Mouse (Mus musculus) heart, embryonic 12.5 days (tissue): ENCODE data around the gene Trappc1. TPM values are rescaled to one million over a fixed set of nuclear protein-coding genes. Genes with fewer than 3 reads are reported as not detected.

ENCODE experiments used
- ATAC-seq: fragments of 200-750 bp; cut with Nextera tagmentation; 2 replicates; pipeline ENCODE4 v1.8.0; 2017; ENCODE audit warnings: moderate TSS enrichment, moderate library complexity; ENCODE audit not compliant: insufficient number of reproducible peaks, low FRiP score
- H3K27ac ChIP-seq: fragments of 300-500 bp; sonication (generic); 2 replicates; pipeline ENCODE4 v1.5.1; 2016; ENCODE audit warnings: mild to moderate bottlenecking, moderate library complexity; ENCODE audit not compliant: poor library complexity, severe bottlenecking
- H3K27me3 ChIP-seq: fragments of 300-500 bp; sonication (generic); replicated peaks from 2 replicates; pipeline ENCODE4 v1.6.1; 2016; ENCODE audit warnings: mild to moderate bottlenecking, moderate library complexity
- H3K36me3 ChIP-seq: fragments of 300-500 bp; sonication (generic); 2 replicates; pipeline ENCODE4 v1.6.1; 2016; ENCODE audit warnings: mild to moderate bottlenecking, moderate library complexity
- H3K4me1 ChIP-seq: fragments of 300-500 bp; sonication (generic); replicated peaks from 2 replicates; pipeline ENCODE4 v1.6.1; 2016; ENCODE audit warnings: mild to moderate bottlenecking
- H3K4me2 ChIP-seq: fragments of 300-500 bp; sonication (generic); 2 replicates; pipeline ENCODE4 v1.6.1; 2016; ENCODE audit warnings: mild to moderate bottlenecking, moderate library complexity
- H3K4me3 ChIP-seq: fragments of 300-500 bp; sonication (generic); 2 replicates; pipeline ENCODE4 v1.5.1; 2016; ENCODE audit warnings: mild to moderate bottlenecking
- H3K9ac ChIP-seq: fragments of 300-500 bp; sonication (generic); 2 replicates; pipeline ENCODE4 v1.6.1; 2016; ENCODE audit warnings: mild to moderate bottlenecking, moderate library complexity
- H3K9me3 ChIP-seq: fragments of 300-500 bp; sonication (generic); replicated peaks from 2 replicates; pipeline ENCODE4 v1.6.1; 2016; ENCODE audit warnings: mild to moderate bottlenecking, moderate library complexity
- WGBS: fragments of 180-500 bp; shearing (Covaris S2); methylation state at CpG from one replicate; pipeline ENCODE4 v1.1.7; 2016; 5-methylcytosine and 5-hydroxymethylcytosine counted together
- polyA plus RNA-seq: library from polyadenylated mRNA; unstranded; fragments of >200 nt; fragmentation: Nextera tagmentation; extraction: Ambion mirVana; gene quantifications from 2 replicates; pipeline ENCODE4 v1.2.1, GENCODE M21; 2016

Trappc1 gene
- polyA plus RNA-seq, 1 experiment from 2014 or later = 176 TPM

DNA sequence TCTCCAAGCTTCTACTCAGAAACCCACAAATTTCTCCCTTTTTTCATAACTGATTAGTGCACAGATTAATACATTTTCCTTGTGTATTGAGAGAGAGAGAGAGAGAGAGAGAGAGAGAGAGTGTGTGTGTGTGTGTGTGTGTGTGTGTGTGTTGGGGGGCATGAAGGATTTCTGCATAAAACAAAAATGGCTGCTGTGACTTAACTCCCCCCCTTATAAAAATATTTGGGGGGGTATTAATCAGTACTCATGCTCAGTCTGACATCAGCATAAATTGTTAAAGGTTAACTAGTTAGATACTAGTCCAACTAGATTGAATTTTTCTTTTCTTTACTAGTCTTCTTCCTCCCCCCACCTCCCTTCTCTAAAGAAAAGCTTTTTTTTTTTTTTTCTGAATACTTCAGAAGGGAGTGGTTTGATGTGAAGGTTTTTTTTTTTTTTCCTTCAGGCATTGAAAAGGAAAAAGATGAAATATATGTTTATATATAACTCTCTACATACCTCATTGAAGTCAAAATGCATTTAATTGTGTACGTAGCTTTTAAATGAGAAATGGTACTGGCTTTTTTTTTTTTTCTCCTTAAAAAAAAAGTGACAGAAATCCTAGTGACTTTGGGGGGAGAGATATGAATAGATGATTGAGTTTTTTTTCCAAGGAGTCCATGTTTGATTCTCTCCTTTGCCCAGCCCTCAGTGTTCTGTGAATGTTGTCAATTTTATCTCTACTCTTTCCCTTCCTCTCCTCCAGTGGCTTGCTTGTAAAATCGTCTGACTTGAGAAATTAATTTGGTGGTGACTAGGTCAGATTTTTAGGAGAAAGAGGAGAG lies 46.4 kb downstream of the Trappc1 start:
- Histone ChIP-seq H3K27ac (no peak overlapping the region; the same call in 1 of the 2 replicates), H3K27me3 (no peaks in the 10 kb centered on the region), H3K9ac (no peak overlapping the region), H3K4me1 (peaks cover 54% of the 10 kb centered on the region), H3K9me3 (no peaks in the 10 kb centered on the region), H3K36me3 (peaks cover 5% of the 10 kb centered on the region; the same call in 1 of the 2 replicates), H3K4me2 (peak overlapping the region; percentile 97), H3K4me3 (no peak overlapping the region)
- 40% methylated on average over 2 of the region's 2 CpGs for WGBS
- no peak for ATAC-seq

GRCm38 (mm10) chr11:69370817-69371215 lies 47.0 kb downstream of the Trappc1 start:
- no peak for ATAC-seq
- Histone ChIP-seq H3K36me3 (peaks cover 8% of the 10 kb centered on the region; the same call in 1 of the 2 replicates), H3K4me1 (peaks cover 48% of the 10 kb centered on the region), H3K27ac (peak overlapping the region; percentile 72), H3K4me3 (no peak overlapping the region), H3K9me3 (no peaks in the 10 kb centered on the region), H3K4me2 (peak overlapping the region; percentile 29; the same call in 1 of the 2 replicates), H3K9ac (no peak overlapping the region), H3K27me3 (no peaks in the 10 kb centered on the region)
- 21% methylated on average over 9 of the region's 9 CpGs for WGBS

- H3K27ac ChIP-seq = peak overlapping the region; percentile 72
- 55% methylated on average over 12 of the region's 12 CpGs for WGBS
- H3K4me3 ChIP-seq = no peak overlapping the region
- H3K9me3 ChIP-seq = no peaks in the 10 kb centered on the region
- H3K27me3 ChIP-seq = no peaks in the 10 kb centered on the region
- H3K9ac ChIP-seq = no peak overlapping the region
- peak overlapping the region; percentile 42 for H3K4me2 ChIP-seq
- no peak for ATAC-seq
- peaks cover 8% of the 10 kb centered on the region for H3K36me3 ChIP-seq
- H3K4me1 ChIP-seq = peaks cover 43% of the 10 kb centered on the region
Observed at GRCm38 (mm10) chr11:69371601-69372000, 47.8 kb downstream of the Trappc1 start.

- Histone ChIP-seq H3K4me3 (peak overlapping the region; percentile 3; the same call in 1 of the 2 replicates), H3K4me2 (peak overlapping the region; percentile 42), H3K9ac (peak overlapping the region; percentile 23), H3K27me3 (no peaks in the 10 kb centered on the region), H3K27ac (peak overlapping the region; percentile 72), H3K9me3 (no peaks in the 10 kb centered on the region), H3K4me1 (peaks cover 43% of the 10 kb centered on the region), H3K36me3 (peaks cover 8% of the 10 kb centered on the region)
- no peak for ATAC-seq
- 13% methylated on average over 12 of the region's 12 CpGs for WGBS
Observed at GRCm38 (mm10) chr11:69372056-69372779, 48.4 kb downstream of the Trappc1 start.

GRCm38 (mm10) chr11:69372780-69373170 lies 49.0 kb downstream of the Trappc1 start:
- ATAC-seq = no peak
- Histone ChIP-seq H3K27ac (peak overlapping the region; percentile 72), H3K4me1 (peaks cover 37% of the 10 kb centered on the region), H3K4me2 (0 out of 2 replicates have a peak overlapping the region, but pooled peaks have one; percentile 42), H3K27me3 (no peaks in the 10 kb centered on the region), H3K36me3 (peaks cover 8% of the 10 kb centered on the region), H3K4me3 (no peak overlapping the region), H3K9ac (no peak overlapping the region), H3K9me3 (no peaks in the 10 kb centered on the region)
- WGBS = 58% methylated on average over 3 of the region's 3 CpGs

GRCm38 (mm10) chr11:69373223-69373965 lies 49.6 kb downstream of the Trappc1 start:
- ATAC-seq = peak; percentile 51; the same call in 1 of the 2 replicates
- Histone ChIP-seq H3K36me3 (peaks cover 8% of the 10 kb centered on the region), H3K27me3 (no peaks in the 10 kb centered on the region), H3K4me3 (no peak overlapping the region), H3K4me1 (peaks cover 31% of the 10 kb centered on the region), H3K4me2 (no peak overlapping the region; the same call in 1 of the 2 replicates), H3K9ac (no peak overlapping the region), H3K9me3 (no peaks in the 10 kb centered on the region), H3K27ac (no peak overlapping the region)
- WGBS = 82% methylated on average over 16 of the region's 16 CpGs

Other genes starting within 250 kb of the Trappc1 start
- gene Vamp2, start 235.5 kb upstream of the Trappc1 start, polyA plus RNA-seq = 97.2 and 100 TPM in 2 replicates
- 9.4 and 9.8 TPM in 2 replicates for gene Per1, start 228.8 kb upstream of the Trappc1 start, polyA plus RNA-seq
- 0.70 and 0.81 TPM in 2 replicates for gene Hes7, start 203.6 kb upstream of the Trappc1 start, polyA plus RNA-seq
- 0.42 and 0.65 TPM in 2 replicates for gene 9130213A22Rik, start 201.4 kb upstream of the Trappc1 start, polyA plus RNA-seq
- gene Aloxe3, start 198.1 kb upstream of the Trappc1 start, polyA plus RNA-seq = 0.17 and 0.54 TPM in 2 replicates
- gene Alox12b, start 167.0 kb upstream of the Trappc1 start, polyA plus RNA-seq = not detected in 2 replicates
- 1.2 and 1.4 TPM in 2 replicates for gene Alox8, start 126.1 kb upstream of the Trappc1 start, polyA plus RNA-seq
- gene Gucy2e, start 86.9 kb upstream of the Trappc1 start, polyA plus RNA-seq = 0.15 and 0.17 TPM in 2 replicates
- gene Cntrob, start 205 bp upstream of the Trappc1 start, polyA plus RNA-seq = 18.6 and 21.8 TPM in 2 replicates
- 0.87 and 0.98 TPM in 2 replicates for gene Kcnab3, start 2.3 kb downstream of the Trappc1 start, polyA plus RNA-seq
- 6.7 and 8.5 TPM in 2 replicates for gene Rnf227, start 16.5 kb downstream of the Trappc1 start, polyA plus RNA-seq
- gene Chd3, start 45.4 kb downstream of the Trappc1 start, polyA plus RNA-seq = 19.2 and 23.5 TPM in 2 replicates
- 147 and 150 TPM in 2 replicates for gene Naa38, start 71.5 kb downstream of the Trappc1 start, polyA plus RNA-seq
- 24.8 and 27.1 TPM in 2 replicates for gene Cyb5d1, start 71.7 kb downstream of the Trappc1 start, polyA plus RNA-seq
- 34.4 and 35.7 TPM in 2 replicates for gene Tmem88, start 74.3 kb downstream of the Trappc1 start, polyA plus RNA-seq
- 24.9 and 25.4 TPM in 2 replicates for gene Kdm6b, start 89.7 kb downstream of the Trappc1 start, polyA plus RNA-seq
- gene Dnah2, start 225.1 kb downstream of the Trappc1 start, polyA plus RNA-seq = 0.15 and 0.59 TPM in 2 replicates
- gene Efnb3, start 236.2 kb downstream of the Trappc1 start, polyA plus RNA-seq = 87.4 and 90.0 TPM in 2 replicates